Mouse (Mus musculus): Measurements from ENCODE around the gene Itga5. TPM values are rescaled to one million over a fixed set of nuclear protein-coding genes. Genes with fewer than 3 reads are reported as not detected.

The Itga5 gene
- polyA plus RNA-seq, 1 experiment from 2014 or later = 19.4 TPM

DNA sequence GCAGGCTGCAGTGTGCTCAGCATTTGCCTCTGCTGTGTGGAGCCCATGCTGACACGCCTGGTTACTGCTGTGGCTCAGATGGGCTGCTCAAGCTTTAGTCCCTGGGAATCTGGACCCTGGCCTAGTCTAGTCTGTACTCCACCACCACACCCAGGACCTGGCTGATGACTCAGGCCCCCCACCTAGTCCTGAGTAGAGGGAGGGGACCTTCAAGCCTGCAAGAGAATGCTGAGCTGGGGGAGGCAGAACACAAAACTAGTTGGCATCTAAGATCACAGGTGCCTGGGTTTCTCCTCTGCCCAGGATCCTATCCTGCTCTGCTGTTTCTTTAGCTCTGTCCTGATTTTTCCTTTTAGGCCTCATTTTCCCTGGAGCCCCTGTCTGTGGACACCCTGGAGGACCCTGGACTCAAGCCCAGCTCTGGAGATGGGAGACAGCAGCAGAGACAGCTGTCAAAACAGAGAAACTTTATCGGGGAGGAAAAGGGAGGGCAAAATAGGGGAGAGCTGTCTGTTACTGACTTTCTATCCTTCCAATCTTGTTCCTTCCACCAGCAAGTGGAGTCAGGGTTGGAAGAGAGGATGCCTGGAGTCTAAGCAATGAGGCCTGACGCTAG, 48.3 kb downstream of the Itga5 start:
- H3K9ac ChIP-seq (ENCODE audit: low read depth, low read length) = no peak overlapping the region
- H3K9me3 ChIP-seq (replicated peaks; ENCODE audit: low read length) = no peaks in the 10 kb centered on the region
- ATAC-seq (replicated peaks; ENCODE audit: low FRiP score, low read depth) (no peak), DNase-seq (ENCODE audit: low spot score) (no peak)
- peaks cover 12% of the 10 kb centered on the region; the same call in 1 of the 2 replicates for H3K36me3 ChIP-seq (ENCODE audit: insufficient read depth, low read length)
- peaks cover 25% of the 10 kb centered on the region; the same call in 1 of the 2 replicates for H3K4me1 ChIP-seq (replicated peaks; ENCODE audit: insufficient read depth, low read length)
- no peak overlapping the region for H3K4me2 ChIP-seq (ENCODE audit: low read length)
- no peak overlapping the region for H3K27ac ChIP-seq
- WGBS = 37% methylated on average over 3 of the region's 3 CpGs
- H3K4me3 ChIP-seq (replicated peaks; ENCODE audit: low read depth, low read length) = no peak overlapping the region
- TF ChIP-seq CTCF (IDR thresholded peaks at IDR 0.05; ENCODE audit: low read depth) = no peak
- no peaks in the 10 kb centered on the region for H3K27me3 ChIP-seq (ENCODE audit: insufficient read depth, low read length)

DNA sequence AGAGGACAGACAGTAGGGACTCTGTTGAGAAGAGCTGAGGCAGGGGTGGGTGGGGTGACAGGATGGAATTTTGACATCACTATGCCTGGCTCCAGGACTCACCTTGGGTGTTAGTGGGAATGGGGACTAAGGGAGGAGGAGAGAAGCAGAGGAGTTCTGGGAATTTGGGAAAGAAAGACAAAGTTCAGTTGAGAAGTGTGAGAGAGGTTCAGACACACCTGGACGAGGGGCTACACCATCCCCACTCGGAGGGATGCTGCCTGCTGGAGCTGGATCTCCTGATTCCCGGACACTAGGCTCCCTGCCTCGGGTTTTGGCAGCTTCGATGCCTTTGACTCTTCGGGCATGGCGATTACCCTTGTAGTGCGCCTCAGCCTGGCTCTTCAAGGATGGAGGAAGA, 48.8 kb downstream of the Itga5 start:
- 92% methylated on average over 8 of the region's 8 CpGs for WGBS
- DNase-seq (ENCODE audit: low spot score) (no peak), ATAC-seq (replicated peaks; ENCODE audit: low FRiP score, low read depth) (no peak)
- Histone ChIP-seq H3K27ac (no peak overlapping the region), H3K27me3 (ENCODE audit: insufficient read depth, low read length) (no peaks in the 10 kb centered on the region), H3K4me2 (ENCODE audit: low read length) (no peak overlapping the region), H3K4me3 (replicated peaks; ENCODE audit: low read depth, low read length) (no peak overlapping the region), H3K9ac (ENCODE audit: low read depth, low read length) (no peak overlapping the region), H3K36me3 (ENCODE audit: insufficient read depth, low read length) (peaks cover 12% of the 10 kb centered on the region; the same call in 1 of the 2 replicates), H3K9me3 (replicated peaks; ENCODE audit: low read length) (no peaks in the 10 kb centered on the region), H3K4me1 (replicated peaks; ENCODE audit: insufficient read depth, low read length) (peaks cover 25% of the 10 kb centered on the region; the same call in 1 of the 2 replicates)
- no peak for TF ChIP-seq CTCF (IDR thresholded peaks at IDR 0.05; ENCODE audit: low read depth)

DNA sequence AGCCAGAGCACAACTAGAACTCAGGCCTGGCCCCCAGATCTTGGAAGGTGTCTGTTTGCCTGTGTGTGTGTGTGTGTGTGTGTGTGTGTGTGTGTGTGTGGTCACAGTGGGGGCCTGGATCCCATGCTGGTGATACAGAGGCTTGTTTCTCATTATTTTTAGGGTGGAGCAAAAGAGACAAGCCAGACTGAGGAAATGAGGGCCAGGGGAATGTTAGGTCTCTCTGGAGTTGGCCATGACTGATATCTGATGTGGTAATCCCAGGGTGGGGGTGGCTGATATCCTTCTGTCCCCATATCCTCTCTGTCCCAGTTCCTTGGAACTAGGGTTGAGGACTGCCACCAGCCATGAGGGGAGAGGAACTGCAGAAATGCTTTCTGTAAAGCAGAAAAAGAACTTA, 49.4 kb downstream of the Itga5 start:
- Histone ChIP-seq H3K36me3 (ENCODE audit: insufficient read depth, low read length) (peaks cover 12% of the 10 kb centered on the region; the same call in 1 of the 2 replicates), H3K4me1 (replicated peaks; ENCODE audit: insufficient read depth, low read length) (peaks cover 21% of the 10 kb centered on the region; the same call in 1 of the 2 replicates), H3K4me3 (replicated peaks; ENCODE audit: low read depth, low read length) (no peak overlapping the region), H3K9ac (ENCODE audit: low read depth, low read length) (no peak overlapping the region), H3K27me3 (ENCODE audit: insufficient read depth, low read length) (no peaks in the 10 kb centered on the region), H3K9me3 (replicated peaks; ENCODE audit: low read length) (no peaks in the 10 kb centered on the region), H3K4me2 (ENCODE audit: low read length) (no peak overlapping the region), H3K27ac (no peak overlapping the region)
- no peak for TF ChIP-seq CTCF (IDR thresholded peaks at IDR 0.05; ENCODE audit: low read depth)
- DNase-seq (ENCODE audit: low spot score) (no peak), ATAC-seq (replicated peaks; ENCODE audit: low FRiP score, low read depth) (no peak)

DNA sequence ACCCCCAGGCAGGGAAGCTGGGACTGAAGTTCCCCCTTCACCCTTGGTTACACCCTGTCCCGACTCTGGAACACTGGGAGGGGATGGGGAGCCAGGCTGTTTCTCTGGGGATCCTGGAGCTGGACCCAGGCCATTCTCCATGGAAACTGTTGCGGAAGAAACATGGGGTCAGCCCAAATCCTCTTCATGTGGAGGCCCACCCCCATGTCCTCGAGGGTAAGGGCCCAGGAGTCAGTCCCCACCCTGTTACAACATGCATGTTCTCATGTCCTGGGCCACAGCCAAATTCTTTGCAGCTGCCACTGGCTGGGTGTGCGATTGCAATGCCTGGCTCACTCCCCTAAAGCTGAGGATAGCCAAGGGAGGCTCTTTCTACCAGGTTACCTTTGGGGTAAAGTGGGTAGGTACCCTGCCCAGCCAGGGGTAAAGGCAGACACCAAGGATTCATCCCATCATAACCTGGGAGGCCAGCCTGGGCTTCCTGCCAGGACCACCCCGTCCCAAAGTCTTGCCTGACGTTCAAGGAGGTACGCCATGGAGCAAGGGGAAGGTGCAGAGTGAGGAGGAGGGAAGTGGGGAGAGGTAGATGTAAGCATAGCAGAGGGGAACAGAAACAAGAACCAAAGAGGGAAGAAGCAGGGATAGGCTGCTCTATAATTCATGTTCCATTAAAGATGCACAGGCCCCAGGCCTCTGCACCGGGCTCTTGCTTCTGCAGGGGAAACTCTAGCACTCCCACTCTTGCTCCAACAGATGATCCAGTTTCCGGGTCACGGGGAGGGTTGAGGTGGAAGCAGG, 50.4 kb downstream of the Itga5 start:
- no peak for ATAC-seq (replicated peaks; ENCODE audit: low FRiP score, low read depth)
- no peak for DNase-seq (ENCODE audit: low spot score)

DNA sequence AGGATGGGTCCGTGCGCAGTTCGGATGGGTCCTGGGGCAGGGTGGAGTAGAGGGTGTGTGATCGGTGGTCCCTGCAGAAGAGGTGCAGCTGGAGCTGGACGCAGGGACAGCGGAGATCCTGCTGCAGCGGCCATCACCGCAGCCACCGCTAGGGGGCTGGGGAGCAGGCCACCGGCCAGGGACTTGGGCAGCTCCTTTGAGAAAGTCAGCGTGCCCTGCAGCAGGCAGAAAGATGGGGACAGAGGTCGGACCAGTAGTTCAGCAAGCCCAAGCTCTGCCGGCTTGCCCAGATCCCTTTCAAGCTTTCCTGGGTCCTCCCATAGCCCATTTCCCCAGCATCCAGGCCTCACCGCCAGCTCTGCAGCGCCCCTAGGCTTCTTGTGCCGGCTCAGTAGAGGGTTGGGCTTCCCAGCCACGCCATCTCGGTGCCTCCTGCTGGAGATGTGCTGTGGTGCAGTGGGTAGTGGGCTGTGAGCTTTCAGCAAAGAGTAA, 51.5 kb downstream of the Itga5 start:
- TF ChIP-seq CTCF (IDR thresholded peaks at IDR 0.05; ENCODE audit: low read depth) = peak; percentile 90
- Histone ChIP-seq H3K4me1 (replicated peaks; ENCODE audit: insufficient read depth, low read length) (peaks cover 17% of the 10 kb centered on the region; the same call in 1 of the 2 replicates), H3K27me3 (ENCODE audit: insufficient read depth, low read length) (no peaks in the 10 kb centered on the region), H3K9me3 (replicated peaks; ENCODE audit: low read length) (no peaks in the 10 kb centered on the region), H3K4me3 (replicated peaks; ENCODE audit: low read depth, low read length) (peak overlapping the region; percentile 21), H3K27ac (no peak overlapping the region), H3K4me2 (ENCODE audit: low read length) (peak overlapping the region; percentile 68), H3K9ac (ENCODE audit: low read depth, low read length) (no peak overlapping the region), H3K36me3 (ENCODE audit: insufficient read depth, low read length) (peaks cover 12% of the 10 kb centered on the region; the same call in 1 of the 2 replicates)
- ATAC-seq (replicated peaks; ENCODE audit: low FRiP score, low read depth) = peak; percentile 71
- WGBS = 6% methylated on average over 18 of the region's 18 CpGs
- DNase-seq (ENCODE audit: low spot score) = peak; percentile 86

More for the DNA sequence above, 50.4 kb downstream of the Itga5 start:
- no peak overlapping the region for H3K9ac ChIP-seq (ENCODE audit: low read depth, low read length)
- 62% methylated on average over 9 of the region's 10 CpGs for WGBS
- no peak overlapping the region for H3K4me2 ChIP-seq (ENCODE audit: low read length)
- peaks cover 12% of the 10 kb centered on the region; the same call in 1 of the 2 replicates for H3K36me3 ChIP-seq (ENCODE audit: insufficient read depth, low read length)
- peaks cover 17% of the 10 kb centered on the region; the same call in 1 of the 2 replicates for H3K4me1 ChIP-seq (replicated peaks; ENCODE audit: insufficient read depth, low read length)
- no peak overlapping the region for H3K4me3 ChIP-seq (replicated peaks; ENCODE audit: low read depth, low read length)
- TF ChIP-seq CTCF (IDR thresholded peaks at IDR 0.05; ENCODE audit: low read depth) = no peak
- H3K27me3 ChIP-seq (ENCODE audit: insufficient read depth, low read length) = no peaks in the 10 kb centered on the region
- no peak overlapping the region for H3K27ac ChIP-seq
- H3K9me3 ChIP-seq (replicated peaks; ENCODE audit: low read length) = no peaks in the 10 kb centered on the region

DNA sequence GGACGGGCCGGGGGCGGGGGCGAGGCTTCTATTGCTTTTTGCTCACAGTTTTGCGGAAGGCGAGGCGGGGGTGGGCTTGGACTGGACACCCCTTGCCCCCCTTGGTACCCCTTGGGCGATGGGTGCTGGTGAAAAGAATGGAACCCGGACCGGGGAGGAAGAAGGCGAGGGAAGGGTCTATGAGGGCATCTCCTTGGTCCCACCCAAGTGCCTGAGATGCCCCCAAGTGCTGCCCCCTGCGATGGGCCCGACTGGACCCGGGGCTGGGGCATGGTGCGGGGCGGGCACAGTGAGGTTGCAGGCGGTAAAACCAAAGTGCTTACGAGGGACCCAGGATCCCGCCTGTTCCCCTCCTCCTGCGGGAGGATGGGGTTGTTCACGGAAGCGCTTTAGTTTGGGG, 52.4 kb downstream of the Itga5 start:
- ATAC-seq (replicated peaks; ENCODE audit: low FRiP score, low read depth) = 0 out of 2 replicates have a peak, but pooled peaks have one; percentile 9
- 0 out of 2 replicates have a peak overlapping the region, but pooled peaks have one; percentile 25 for H3K9ac ChIP-seq (ENCODE audit: low read depth, low read length)

More for the DNA sequence above, 52.4 kb downstream of the Itga5 start:
- Histone ChIP-seq H3K4me1 (replicated peaks; ENCODE audit: insufficient read depth, low read length) (peaks cover 17% of the 10 kb centered on the region; the same call in 1 of the 2 replicates), H3K9me3 (replicated peaks; ENCODE audit: low read length) (no peaks in the 10 kb centered on the region), H3K36me3 (ENCODE audit: insufficient read depth, low read length) (peaks cover 12% of the 10 kb centered on the region; the same call in 1 of the 2 replicates), H3K4me3 (replicated peaks; ENCODE audit: low read depth, low read length) (no peak overlapping the region), H3K27ac (no peak overlapping the region), H3K27me3 (ENCODE audit: insufficient read depth, low read length) (no peaks in the 10 kb centered on the region), H3K4me2 (ENCODE audit: low read length) (peak overlapping the region; percentile 68)
- DNase-seq (ENCODE audit: low spot score) = no peak
- TF ChIP-seq CTCF (IDR thresholded peaks at IDR 0.05; ENCODE audit: low read depth) = no peak
- WGBS = 51% methylated on average over 22 of the region's 22 CpGs

All from kidney, postnatal 0 days (tissue).